Mouse (Mus musculus) MEL (cell line): ENCODE data around the gene Pla2g6.

Experiments used
- CTCF ChIP-seq, 3 experiments: IDR thresholded peaks in 2 of 3; conservative IDR thresholded peaks in 1 of 3; 2 replicates each; pipeline ENCODE4 v1.5.1; 2011 to 2012; ENCODE audit warnings: low read length in 3 of 3, low read depth in 2 of 3, mild to moderate bottlenecking in 2 of 3, improper control_type of control experiment in 1 of 3, inconsistent platforms in 1 of 3, mixed read lengths in 1 of 3, moderate library complexity in 1 of 3; ENCODE audit not compliant: control insufficient read depth in 1 of 3, insufficient read depth in 1 of 3, poor library complexity in 1 of 3, severe bottlenecking in 1 of 3
- SMC3 ChIP-seq: IDR thresholded peaks from 2 replicates; pipeline ENCODE4 v1.6.1; 2011; ENCODE audit warnings: low read depth, low read length, improper control_type of control experiment

DNA sequence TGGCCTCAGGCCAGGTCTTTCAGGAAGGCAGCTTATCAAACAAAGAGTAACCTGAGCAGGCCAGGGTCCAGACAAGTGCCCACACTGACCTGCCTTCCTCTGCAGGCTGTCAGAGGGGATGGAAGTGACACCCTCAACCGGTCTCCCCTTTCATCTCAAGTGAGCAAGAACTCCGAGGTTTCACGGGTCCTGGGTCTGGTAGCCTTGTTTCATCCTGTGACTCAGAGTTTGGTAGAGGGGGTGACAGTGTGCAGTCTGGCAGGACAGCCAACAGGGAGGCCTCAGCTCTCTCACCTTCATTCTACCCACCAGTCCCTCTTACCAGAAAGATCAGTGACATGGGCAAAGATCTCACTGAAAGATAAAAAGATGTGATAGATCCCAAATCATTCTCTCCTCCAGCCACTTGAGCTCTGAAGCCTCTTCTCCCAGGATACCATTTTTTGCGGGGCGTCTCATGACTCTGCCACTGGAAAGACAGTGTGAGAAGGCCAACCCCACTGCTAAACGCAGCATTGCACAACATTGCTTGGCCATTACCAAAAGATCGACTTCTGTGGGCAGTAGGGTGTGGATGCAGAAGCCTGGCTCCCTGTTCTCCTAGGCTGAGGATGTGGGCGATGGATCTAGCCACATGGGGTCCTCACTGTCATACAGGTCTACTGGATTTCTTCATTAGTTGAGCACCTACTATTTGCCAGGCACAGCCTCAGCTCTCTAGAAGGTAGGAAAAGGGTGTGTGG is 18.0 kb upstream of the Pla2g6 start, which contains the start of gene Maff:
- no peak for TF ChIP-seq SMC3
- TF ChIP-seq CTCF (IDR thresholded peaks at IDR 0.05 in 2 of 3, conservative IDR thresholded peaks at IDR 0.05 in 1 of 3; ENCODE audit: control insufficient read depth in 1 of 3, insufficient read depth in 1 of 3, low read depth in 2 of 3, low read length in 3 of 3, poor library complexity in 1 of 3, severe bottlenecking in 1 of 3) = no peak
